Mouse (Mus musculus): ENCODE results near the gene F2rl3. TPM values are rescaled to one million over a fixed set of nuclear protein-coding genes. Genes with fewer than 3 reads are reported as not detected.

F2rl3 gene
- 2.9 TPM in 2 replicates for polyA plus RNA-seq (2012; rRNA removed)

GRCm38 (mm10) chr8:72761322-72762051 lies at the start of gene F2rl3:
F2rl3 (plus strand) TSS chr8:72761880.

DNA sequence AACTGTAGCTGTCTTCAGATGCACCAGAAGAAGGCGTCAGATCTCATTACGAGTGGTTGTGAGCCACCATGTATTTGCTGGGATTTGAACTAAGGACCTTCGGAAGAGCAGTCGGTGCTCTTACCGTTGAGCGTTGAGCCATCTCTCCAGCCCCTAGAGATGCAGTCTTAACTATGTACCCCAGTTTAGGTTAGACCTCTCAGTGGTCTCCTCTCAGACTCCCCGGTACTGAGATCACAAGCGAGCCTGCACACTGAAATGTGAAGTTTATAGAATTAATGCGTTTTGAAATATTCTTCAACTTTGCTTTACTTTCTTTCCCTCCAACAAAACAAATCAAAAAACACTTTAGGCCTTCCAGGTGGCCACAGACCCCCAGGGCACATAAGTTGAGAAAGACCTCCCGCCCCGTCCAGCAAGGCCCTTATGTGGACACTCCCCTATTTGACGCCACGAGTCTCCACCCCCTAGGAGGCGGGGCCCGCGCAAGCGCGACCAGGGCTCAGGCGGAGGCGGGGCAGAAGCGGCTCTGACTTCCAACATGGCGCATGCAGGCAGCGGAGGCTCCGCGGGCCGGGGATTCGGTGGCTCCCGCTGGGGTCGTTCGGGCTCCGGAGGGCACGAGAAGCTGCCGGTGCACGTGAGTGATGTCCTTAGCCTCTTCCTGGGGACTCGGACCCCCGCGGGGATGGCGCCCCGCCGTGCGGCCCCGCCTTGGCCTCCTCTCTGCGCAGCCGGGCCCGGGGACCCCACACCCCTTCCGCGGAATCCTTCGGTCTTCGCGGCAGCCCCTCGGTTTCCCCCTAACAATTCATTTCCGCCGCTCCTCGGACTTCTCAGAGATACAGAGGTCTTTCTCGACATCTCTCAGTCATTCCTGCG lies 38.7 kb upstream of the F2rl3 start, which contains the start of gene Sin3b:
Gene Sin3b (plus strand): TSS at position 517 of the 882 bp plus-strand sequence.

Other genes starting within 250 kb of the F2rl3 start
- gene Med26, start 213.6 kb upstream of the F2rl3 start, polyA plus RNA-seq (2012; rRNA removed): 3.5 and 4.8 TPM in 2 replicates
- 19.6 and 22.6 TPM in 2 replicates for gene Smim7, start 190.8 kb upstream of the F2rl3 start, polyA plus RNA-seq (2012; rRNA removed)
- 2.1 and 2.2 TPM in 2 replicates for gene Tmem38a, start 189.8 kb upstream of the F2rl3 start, polyA plus RNA-seq (2012; rRNA removed)
- gene Nwd1, start 115.2 kb upstream of the F2rl3 start, polyA plus RNA-seq (2012; rRNA removed): 0.01 TPM in 2 replicates
- 56.4 and 59.5 TPM in 2 replicates for gene Sin3b, start 38.6 kb upstream of the F2rl3 start, polyA plus RNA-seq (2012; rRNA removed)

Measured in liver, embryonic 18 days (tissue).